Mouse (Mus musculus): ENCODE data around the gene Cdkn3. TPM values are rescaled to one million over a fixed set of nuclear protein-coding genes. Genes with fewer than 3 reads are reported as not detected.

Cdkn3 gene
- polyA plus RNA-seq, 1 experiment from 2014 or later: 30.9 TPM

DNA sequence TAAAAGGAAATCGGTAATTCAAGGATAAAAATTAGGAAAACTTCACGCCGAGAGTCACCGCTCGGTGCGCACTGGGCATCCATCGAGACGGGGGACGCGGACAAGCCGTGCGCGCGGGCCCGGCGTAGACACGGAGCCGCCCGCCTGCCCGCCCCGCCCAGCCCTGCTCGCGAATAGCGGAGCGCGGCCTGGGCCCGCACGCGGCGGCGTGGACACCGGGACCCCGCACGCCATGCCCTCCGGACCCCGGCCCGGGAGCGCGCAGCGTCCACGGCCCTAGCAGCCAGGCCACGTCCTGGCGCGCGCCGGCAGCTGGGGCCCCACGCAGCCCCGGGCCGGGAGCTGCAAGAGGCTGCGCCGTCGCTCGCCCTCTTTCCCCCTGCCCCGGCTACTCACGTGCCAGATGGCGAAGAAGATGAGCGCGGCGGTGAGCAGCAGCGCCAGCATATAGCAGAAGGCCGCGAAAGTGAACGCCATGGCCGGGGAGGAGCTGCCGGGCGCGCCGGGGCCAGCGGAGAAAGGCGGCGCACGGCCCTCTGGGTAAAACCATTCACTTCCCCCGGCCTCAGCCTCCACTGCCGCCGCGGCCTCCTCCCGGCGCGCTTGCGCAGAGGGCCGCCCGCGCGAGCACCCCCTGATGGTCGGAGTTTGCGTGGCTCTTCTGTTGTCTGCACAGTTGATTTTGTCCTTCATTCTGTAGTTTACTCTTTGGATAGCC is 27.6 kb downstream of the Cdkn3 start, which contains the start of gene Cnih1:
TSS of gene Cnih1 (minus strand) at position 625 of the 718 bp plus-strand sequence.
- peak; percentile 95 for ATAC-seq
- Histone ChIP-seq H3K4me1 (replicated peaks; ENCODE audit: control insufficient read depth, insufficient read depth, low read length) (peaks cover 9% of the 10 kb centered on the region), H3K4me2 (replicated peaks; ENCODE audit: low read depth) (peak within 1 kb of the TSS; percentile 72), H3K4me3 (ENCODE audit: low read depth, low read length) (peak within 1 kb of the TSS; percentile 90), H3K9ac (ENCODE audit: low read depth, low read length) (peak within 1 kb of the TSS; percentile 96), H3K36me3 (ENCODE audit: control insufficient read depth, insufficient read depth) (no peaks in the 10 kb centered on the region; the same call in 1 of the 2 replicates), H3K9me3 (ENCODE audit: control insufficient read depth) (no peaks in the 10 kb centered on the region), H3K27me3 (replicated peaks; ENCODE audit: control insufficient read depth, insufficient read depth, low read length) (no peaks in the 10 kb centered on the region), H3K27ac (ENCODE audit: low read depth, low read length) (peak within 1 kb of the TSS; percentile 98)
- WGBS: under 1% methylated on average over 58 of the region's 86 CpGs
- peak; percentile 92 for TF ChIP-seq CTCF (IDR thresholded peaks at IDR 0.05; ENCODE audit: low read depth)

DNA sequence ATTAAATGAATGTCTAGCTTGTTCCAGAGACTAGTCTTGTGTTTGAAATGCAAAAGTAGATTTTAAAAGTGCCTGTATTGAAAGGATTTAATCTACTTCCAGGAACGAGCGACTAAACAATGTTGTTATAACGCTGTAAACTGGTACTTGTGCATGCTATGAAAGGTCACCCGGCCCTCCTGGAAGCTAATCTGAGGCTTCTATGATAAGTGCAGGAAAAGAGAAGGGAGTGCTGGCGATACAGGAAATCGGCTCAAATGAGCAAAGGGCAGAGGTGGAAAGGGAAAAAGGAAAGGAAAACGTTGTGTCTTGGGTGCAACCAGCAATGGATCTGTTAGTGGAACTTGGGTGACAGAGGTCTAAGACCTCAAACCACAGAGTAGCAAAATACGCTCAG is 28.2 kb downstream of the Cdkn3 start:
- Histone ChIP-seq H3K4me1 (replicated peaks; ENCODE audit: control insufficient read depth, insufficient read depth, low read length) (peaks cover 9% of the 10 kb centered on the region), H3K4me2 (replicated peaks; ENCODE audit: low read depth) (peak overlapping the region; percentile 72), H3K27me3 (replicated peaks; ENCODE audit: control insufficient read depth, insufficient read depth, low read length) (no peaks in the 10 kb centered on the region), H3K4me3 (ENCODE audit: low read depth, low read length) (no peak overlapping the region), H3K9me3 (ENCODE audit: control insufficient read depth) (no peaks in the 10 kb centered on the region), H3K27ac (ENCODE audit: low read depth, low read length) (peak overlapping the region; percentile 98), H3K9ac (ENCODE audit: low read depth, low read length) (no peak overlapping the region), H3K36me3 (ENCODE audit: control insufficient read depth, insufficient read depth) (no peaks in the 10 kb centered on the region; the same call in 1 of the 2 replicates)
- peak; percentile 71 for ATAC-seq
- 13% methylated on average over 8 of the region's 8 CpGs for WGBS
- no peak for TF ChIP-seq CTCF (IDR thresholded peaks at IDR 0.05; ENCODE audit: low read depth)

DNA sequence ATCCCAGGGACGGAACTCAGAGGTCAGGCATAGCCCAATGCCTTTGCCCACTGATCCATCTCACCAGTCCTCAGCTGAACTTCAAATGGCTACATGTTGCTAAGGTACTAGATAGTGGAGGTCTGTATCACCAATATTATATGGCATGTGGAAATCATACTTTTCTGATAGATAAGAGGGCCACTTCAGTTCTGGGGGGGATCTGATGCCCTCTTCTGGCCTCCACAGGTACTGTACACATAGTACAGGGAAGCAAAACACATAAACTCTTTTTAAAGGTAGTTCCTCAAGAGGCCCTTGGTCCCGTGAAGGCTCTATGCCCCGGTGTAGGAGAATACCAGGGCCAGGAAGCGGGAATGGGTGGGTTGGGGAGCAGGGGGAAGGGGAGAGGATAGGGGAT is 30.0 kb downstream of the Cdkn3 start:
- TF ChIP-seq CTCF (IDR thresholded peaks at IDR 0.05; ENCODE audit: low read depth): peak; percentile 72
- no peak for ATAC-seq
- peaks cover 9% of the 10 kb centered on the region for H3K4me1 ChIP-seq (replicated peaks; ENCODE audit: control insufficient read depth, insufficient read depth, low read length)
- H3K36me3 ChIP-seq (ENCODE audit: control insufficient read depth, insufficient read depth): no peaks in the 10 kb centered on the region
- H3K4me2 ChIP-seq (replicated peaks; ENCODE audit: low read depth): no peak overlapping the region
- H3K9ac ChIP-seq (ENCODE audit: low read depth, low read length): no peak overlapping the region
- H3K27me3 ChIP-seq (replicated peaks; ENCODE audit: control insufficient read depth, insufficient read depth, low read length): no peaks in the 10 kb centered on the region
- H3K9me3 ChIP-seq (ENCODE audit: control insufficient read depth): no peaks in the 10 kb centered on the region
- H3K27ac ChIP-seq (ENCODE audit: low read depth, low read length): no peak overlapping the region; the same call in 1 of the 2 replicates
- WGBS: 62% methylated on average over 4 of the region's 4 CpGs
- H3K4me3 ChIP-seq (ENCODE audit: low read depth, low read length): no peak overlapping the region

DNA sequence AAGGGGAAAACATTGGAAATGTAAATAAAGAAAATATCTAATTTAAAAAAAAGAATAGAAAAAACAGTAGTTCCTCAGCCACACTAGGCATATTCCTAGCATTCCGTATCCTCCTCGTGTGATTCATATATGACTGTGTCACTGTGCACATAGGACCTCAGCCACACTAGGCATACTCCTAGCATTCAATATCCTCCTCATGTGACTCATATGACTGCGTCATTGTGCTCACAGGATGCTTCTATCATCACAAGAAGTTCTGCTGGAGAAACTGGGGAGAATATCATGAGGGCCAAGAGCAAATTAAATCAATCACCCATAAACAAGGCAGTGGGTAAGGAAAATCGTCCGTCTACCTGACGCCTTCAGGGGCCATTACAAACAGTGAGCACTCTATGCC is 30.4 kb downstream of the Cdkn3 start:
- Histone ChIP-seq H3K4me1 (replicated peaks; ENCODE audit: control insufficient read depth, insufficient read depth, low read length) (peaks cover 9% of the 10 kb centered on the region), H3K36me3 (ENCODE audit: control insufficient read depth, insufficient read depth) (no peaks in the 10 kb centered on the region), H3K27me3 (replicated peaks; ENCODE audit: control insufficient read depth, insufficient read depth, low read length) (no peaks in the 10 kb centered on the region), H3K9ac (ENCODE audit: low read depth, low read length) (no peak overlapping the region), H3K4me2 (replicated peaks; ENCODE audit: low read depth) (no peak overlapping the region), H3K9me3 (ENCODE audit: control insufficient read depth) (no peaks in the 10 kb centered on the region), H3K27ac (ENCODE audit: low read depth, low read length) (no peak overlapping the region), H3K4me3 (ENCODE audit: low read depth, low read length) (no peak overlapping the region)
- ATAC-seq: no peak
- TF ChIP-seq CTCF (IDR thresholded peaks at IDR 0.05; ENCODE audit: low read depth): no peak
- whole genome bisulfite sequencing: 88% methylated on average over 6 of the region's 6 CpGs

DNA sequence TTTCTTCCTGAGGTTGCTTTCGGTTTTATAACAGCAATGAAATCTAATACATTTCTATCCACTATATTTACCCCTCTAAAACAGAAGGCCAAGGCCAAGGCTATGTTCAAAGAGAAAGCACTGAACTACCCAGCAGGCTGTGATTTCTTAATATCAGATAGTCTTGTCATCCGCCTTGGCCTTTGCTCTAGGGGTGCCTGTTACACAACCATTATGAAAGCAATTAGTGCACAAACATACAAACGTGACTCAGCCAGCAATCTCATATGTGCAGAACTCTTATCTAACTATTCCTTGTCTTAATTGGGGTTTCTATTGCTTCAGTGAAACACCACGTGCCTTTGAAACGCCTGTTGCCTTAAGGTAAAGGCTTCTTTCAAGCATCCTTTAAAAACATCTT is 33.8 kb downstream of the Cdkn3 start:
- no peaks in the 10 kb centered on the region for H3K4me1 ChIP-seq (replicated peaks; ENCODE audit: control insufficient read depth, insufficient read depth, low read length)
- no peaks in the 10 kb centered on the region for H3K27me3 ChIP-seq (replicated peaks; ENCODE audit: control insufficient read depth, insufficient read depth, low read length)
- H3K9ac ChIP-seq (ENCODE audit: low read depth, low read length): no peak overlapping the region
- 50% methylated on average over 5 of the region's 5 CpGs for WGBS
- H3K4me3 ChIP-seq (ENCODE audit: low read depth, low read length): no peak overlapping the region
- no peak overlapping the region for H3K4me2 ChIP-seq (replicated peaks; ENCODE audit: low read depth)
- peak; percentile 95 for ATAC-seq
- TF ChIP-seq CTCF (IDR thresholded peaks at IDR 0.05; ENCODE audit: low read depth): no peak
- H3K27ac ChIP-seq (ENCODE audit: low read depth, low read length): peak overlapping the region; percentile 58
- H3K9me3 ChIP-seq (ENCODE audit: control insufficient read depth): no peaks in the 10 kb centered on the region
- H3K36me3 ChIP-seq (ENCODE audit: control insufficient read depth, insufficient read depth): no peaks in the 10 kb centered on the region

DNA sequence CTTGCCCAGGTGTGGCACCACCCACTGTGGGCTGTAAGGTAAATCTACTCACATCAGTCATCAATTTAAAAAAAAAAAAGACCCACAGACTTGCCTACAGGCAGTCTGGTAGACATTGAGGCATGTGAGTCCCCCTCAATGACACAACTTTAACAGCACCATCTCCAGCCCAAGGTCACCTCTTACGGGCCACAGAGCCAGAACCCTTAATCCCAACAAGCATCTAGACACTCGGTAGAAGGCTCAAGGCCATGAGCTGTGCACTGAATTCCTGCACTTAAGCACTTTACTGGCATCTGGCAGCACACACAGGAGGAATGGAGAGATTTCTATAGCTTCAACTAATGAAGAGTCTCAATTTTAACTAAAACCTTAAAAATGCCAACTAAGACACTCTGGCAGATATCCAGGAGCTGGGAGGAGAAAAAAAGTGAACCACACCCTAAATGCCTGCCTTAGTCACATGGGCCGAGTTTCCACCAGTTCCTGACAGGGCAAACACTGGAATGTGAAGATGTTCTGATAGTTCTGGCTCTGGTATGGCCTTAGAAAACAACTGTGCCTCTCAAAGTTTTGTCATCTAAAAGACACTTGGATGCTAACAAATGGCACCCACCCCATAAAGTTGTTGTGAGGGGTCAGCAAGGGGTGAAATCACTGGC is 40.5 kb downstream of the Cdkn3 start:
- H3K9ac ChIP-seq (ENCODE audit: low read depth, low read length): no peak overlapping the region
- no peak for TF ChIP-seq CTCF (IDR thresholded peaks at IDR 0.05; ENCODE audit: low read depth)
- H3K4me2 ChIP-seq (replicated peaks; ENCODE audit: low read depth): no peak overlapping the region
- no peak overlapping the region for H3K27ac ChIP-seq (ENCODE audit: low read depth, low read length)
- H3K36me3 ChIP-seq (ENCODE audit: control insufficient read depth, insufficient read depth): no peaks in the 10 kb centered on the region; the same call in 1 of the 2 replicates
- no peak overlapping the region for H3K4me3 ChIP-seq (ENCODE audit: low read depth, low read length)
- WGBS: 64% methylated on average over 3 of the region's 3 CpGs
- no peaks in the 10 kb centered on the region for H3K4me1 ChIP-seq (replicated peaks; ENCODE audit: control insufficient read depth, insufficient read depth, low read length)
- no peak; the same call in 1 of the 2 replicates for ATAC-seq
- H3K27me3 ChIP-seq (replicated peaks; ENCODE audit: control insufficient read depth, insufficient read depth, low read length): no peaks in the 10 kb centered on the region
- no peaks in the 10 kb centered on the region for H3K9me3 ChIP-seq (ENCODE audit: control insufficient read depth)

Measured in intestine, postnatal 0 days (tissue).